Mouse (Mus musculus) kidney, adult 2 months (tissue): ENCODE results near the gene Sesn3. TPM values are rescaled to one million over a fixed set of nuclear protein-coding genes. Genes with fewer than 3 reads are reported as not detected.

Experiments used
- DNase-seq: peaks from one replicate; pipeline ENCODE4 v3.0.0; 2021
- H3K27ac ChIP-seq: fragments of 200-500 bp; 2 replicates; pipeline ENCODE4 v1.5.1; 2012; ENCODE audit warnings: low read depth, low read length, control low read depth, inconsistent platforms; ENCODE audit not compliant: insufficient read depth
- H3K27me3 ChIP-seq: fragments of 200-500 bp; replicated peaks from 2 replicates; pipeline ENCODE4 v1.6.1; 2012; ENCODE audit warnings: mild to moderate bottlenecking, moderate library complexity, low read length, inconsistent platforms; ENCODE audit not compliant: control insufficient read depth, insufficient read depth
- H3K36me3 ChIP-seq: fragments of 200-500 bp; 2 replicates; pipeline ENCODE4 v1.6.1; 2012; ENCODE audit warnings: mild to moderate bottlenecking, moderate library complexity, low read length, inconsistent platforms; ENCODE audit not compliant: control insufficient read depth, insufficient read depth
- H3K4me1 ChIP-seq: fragments of 200-500 bp; 2 replicates; pipeline ENCODE4 v1.6.1; 2011; ENCODE audit warnings: low read length; ENCODE audit not compliant: control insufficient read depth, insufficient read depth
- H3K4me3 ChIP-seq: fragments of 200-500 bp; 2 replicates; pipeline ENCODE4 v1.5.1; 2011; ENCODE audit warnings: mild to moderate bottlenecking, low read depth, low read length, control low read depth; ENCODE audit not compliant: insufficient read depth
- CTCF ChIP-seq: fragments of 200-500 bp; conservative IDR thresholded peaks from 2 replicates; pipeline ENCODE4 v1.5.1; 2011; ENCODE audit warnings: low read depth, mild to moderate bottlenecking, control low read depth, low read length, moderate library complexity, mixed read lengths; ENCODE audit not compliant: insufficient read depth, insufficient read length
- POLR2A ChIP-seq: fragments of 200-500 bp; IDR thresholded peaks from one replicate; pipeline ENCODE4 v1.6.1; 2011; ENCODE audit warnings: low read depth, low read length, control low read depth
- WGBS: fragments of 180-500 bp; shearing (Covaris S2); methylation state at CpG from one replicate; pipeline ENCODE4 v1.1.7; 2018; 5-methylcytosine and 5-hydroxymethylcytosine counted together
- polyA plus RNA-seq: library from polyadenylated mRNA; depleted of rRNA; stranded (reverse); fragments of >200 nt; gene quantifications from 2 replicates; pipeline ENCODE4 v1.2.3, GENCODE M21; 2012

The Sesn3 gene
- polyA plus RNA-seq, 1 experiment = 13.0 TPM

- H3K27me3 ChIP-seq = no peaks in the 10 kb centered on the region
- WGBS = 81% methylated on average over 6 of the region's 6 CpGs
- no peaks in the 10 kb centered on the region for H3K36me3 ChIP-seq
- no peak overlapping the region for H3K4me3 ChIP-seq
- H3K27ac ChIP-seq = no peak overlapping the region
- no peak for DNase-seq
- no peak for TF ChIP-seq CTCF
- no peak for TF ChIP-seq POLR2A
- no peaks in the 10 kb centered on the region for H3K4me1 ChIP-seq
These were observed 80.0 kb downstream of the Sesn3 start for GRCm38 (mm10) chr9:14354852-14355251.

GRCm38 (mm10) chr9:14357033-14357432, 82.2 kb downstream of the Sesn3 start:
- TF ChIP-seq CTCF (0 out of 2 replicates have a peak, but pooled peaks have one; percentile 23), POLR2A (no peak)
- no peak for DNase-seq
- 78% methylated on average over 4 of the region's 4 CpGs for WGBS

GRCm38 (mm10) chr9:14362068-14362768, 87.4 kb downstream of the Sesn3 start:
- H3K36me3 ChIP-seq = no peaks in the 10 kb centered on the region
- H3K27me3 ChIP-seq = no peaks in the 10 kb centered on the region
- DNase-seq = no peak
- H3K27ac ChIP-seq = no peak overlapping the region
- 88% methylated on average over 8 of the region's 8 CpGs for WGBS
- TF ChIP-seq CTCF (no peak), POLR2A (no peak)
- no peaks in the 10 kb centered on the region for H3K4me1 ChIP-seq
- H3K4me3 ChIP-seq = no peak overlapping the region

More at GRCm38 (mm10) chr9:14357033-14357432, 82.2 kb downstream of the Sesn3 start:
- Histone ChIP-seq H3K36me3 (no peaks in the 10 kb centered on the region), H3K27me3 (no peaks in the 10 kb centered on the region), H3K4me3 (no peak overlapping the region), H3K27ac (no peak overlapping the region), H3K4me1 (no peaks in the 10 kb centered on the region)

GRCm38 (mm10) chr9:14363540-14363939, 88.7 kb downstream of the Sesn3 start:
- TF ChIP-seq CTCF (no peak), POLR2A (no peak)
- Histone ChIP-seq H3K4me1 (no peaks in the 10 kb centered on the region), H3K4me3 (no peak overlapping the region), H3K27ac (no peak overlapping the region), H3K27me3 (no peaks in the 10 kb centered on the region), H3K36me3 (no peaks in the 10 kb centered on the region)
- DNase-seq = peak; percentile 43
- 77% methylated on average over 6 of the region's 6 CpGs for WGBS

- peak overlapping the region; percentile 18; the same call in 1 of the 2 replicates for H3K27ac ChIP-seq
- no peaks in the 10 kb centered on the region for H3K27me3 ChIP-seq
- DNase-seq = no peak
- TF ChIP-seq CTCF = no peak
- no peak for TF ChIP-seq POLR2A
- H3K4me3 ChIP-seq = no peak overlapping the region
- H3K4me1 ChIP-seq = no peaks in the 10 kb centered on the region
- 89% methylated on average over 9 of the region's 9 CpGs for WGBS
- no peaks in the 10 kb centered on the region for H3K36me3 ChIP-seq
These were observed 89.9 kb downstream of the Sesn3 start for GRCm38 (mm10) chr9:14364719-14365118.

- peak; percentile 59 for DNase-seq
- peak overlapping the region; percentile 18 for H3K27ac ChIP-seq
These were observed 90.7 kb downstream of the Sesn3 start for GRCm38 (mm10) chr9:14365481-14366125.

GRCm38 (mm10) chr9:14367850-14368249, 93.0 kb downstream of the Sesn3 start:
- Histone ChIP-seq H3K4me3 (no peak overlapping the region), H3K27ac (no peak overlapping the region), H3K36me3 (no peaks in the 10 kb centered on the region), H3K27me3 (no peaks in the 10 kb centered on the region), H3K4me1 (no peaks in the 10 kb centered on the region)
- DNase-seq = peak; percentile 12
- no peak for TF ChIP-seq POLR2A
- no peak for TF ChIP-seq CTCF
- 96% methylated on average over 4 of the region's 4 CpGs for WGBS

More at GRCm38 (mm10) chr9:14365481-14366125, 90.7 kb downstream of the Sesn3 start:
- H3K4me3 ChIP-seq = no peak overlapping the region
- H3K4me1 ChIP-seq = no peaks in the 10 kb centered on the region
- H3K27me3 ChIP-seq = no peaks in the 10 kb centered on the region
- 54% methylated on average over 4 of the region's 4 CpGs for WGBS
- TF ChIP-seq POLR2A = no peak
- no peak for TF ChIP-seq CTCF
- no peaks in the 10 kb centered on the region for H3K36me3 ChIP-seq
